Mouse (Mus musculus): Measurements from ENCODE around the gene Sertad2. TPM values are rescaled to one million over a fixed set of nuclear protein-coding genes. Genes with fewer than 3 reads are reported as not detected.

Sertad2 gene
- total RNA-seq, 2 experiments from 2014 or later, result 28.2 to 30.9 TPM

- intact Hi-C loops (cut with DNase I), result no loop called here
- no peak for DNase-seq
These were observed 99.3 kb downstream of the Sertad2 start for GRCm38 (mm10) chr11:20642321-20642720.

- no peak for DNase-seq
- intact Hi-C loops (cut with DNase I), result no loop called here
These were observed 100.1 kb downstream of the Sertad2 start for GRCm38 (mm10) chr11:20643161-20643560.

- intact Hi-C loops (cut with DNase I), result no loop called here
- no peak for DNase-seq
These were observed 101.1 kb downstream of the Sertad2 start for GRCm38 (mm10) chr11:20644166-20644565.

DNA sequence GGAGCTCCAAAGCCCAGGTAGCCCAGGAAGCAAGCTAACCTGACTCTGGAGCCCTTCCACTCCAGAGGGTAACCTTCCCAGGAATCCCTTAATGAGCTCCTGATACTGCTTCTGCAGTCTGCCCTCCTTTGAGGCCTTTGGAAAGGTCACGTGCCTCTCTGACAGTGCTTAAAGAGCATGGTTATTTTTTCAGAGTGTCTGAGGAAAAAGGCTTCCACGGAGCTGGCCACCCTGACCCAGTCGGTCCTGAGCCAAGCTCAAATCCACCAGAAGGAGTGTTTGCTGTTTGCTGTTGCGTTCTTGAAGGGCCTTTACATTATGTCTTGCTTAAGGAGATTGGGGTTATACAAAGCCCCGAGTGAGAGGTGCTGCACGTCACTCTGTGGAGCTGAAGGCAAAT lies 101.8 kb downstream of the Sertad2 start:
- intact Hi-C loops (cut with DNase I), result no loop called here
- DNase-seq, result no peak

GRCm38 (mm10) chr11:20645521-20645920 lies 102.5 kb downstream of the Sertad2 start:
- intact Hi-C loops (cut with DNase I), result no loop called here
- DNase-seq, result no peak

DNA sequence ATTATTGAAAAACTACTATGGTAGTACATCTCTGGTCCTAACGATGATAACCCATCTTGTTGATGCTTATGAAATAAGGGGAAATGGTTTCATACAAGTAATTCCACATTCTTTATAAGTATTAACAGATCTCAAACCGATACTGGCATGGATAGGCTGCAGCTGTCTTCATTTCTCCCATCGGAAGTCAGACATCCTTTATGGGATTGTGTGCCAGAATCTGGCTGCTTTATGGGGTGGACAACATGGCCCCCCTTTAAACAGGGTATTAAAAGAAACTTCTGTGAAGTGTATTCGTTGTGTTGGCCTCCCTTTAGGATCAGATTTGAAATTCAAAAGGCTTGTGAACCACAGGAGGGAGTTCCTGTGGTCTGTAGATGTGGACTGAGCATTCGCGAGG lies 103.1 kb downstream of the Sertad2 start:
- no peak for DNase-seq
- intact Hi-C loops (cut with DNase I), result no loop called here

- no peak for DNase-seq
- intact Hi-C loops (cut with DNase I), result no loop called here
These were observed 104.1 kb downstream of the Sertad2 start for GRCm38 (mm10) chr11:20646986-20647726.

DNA sequence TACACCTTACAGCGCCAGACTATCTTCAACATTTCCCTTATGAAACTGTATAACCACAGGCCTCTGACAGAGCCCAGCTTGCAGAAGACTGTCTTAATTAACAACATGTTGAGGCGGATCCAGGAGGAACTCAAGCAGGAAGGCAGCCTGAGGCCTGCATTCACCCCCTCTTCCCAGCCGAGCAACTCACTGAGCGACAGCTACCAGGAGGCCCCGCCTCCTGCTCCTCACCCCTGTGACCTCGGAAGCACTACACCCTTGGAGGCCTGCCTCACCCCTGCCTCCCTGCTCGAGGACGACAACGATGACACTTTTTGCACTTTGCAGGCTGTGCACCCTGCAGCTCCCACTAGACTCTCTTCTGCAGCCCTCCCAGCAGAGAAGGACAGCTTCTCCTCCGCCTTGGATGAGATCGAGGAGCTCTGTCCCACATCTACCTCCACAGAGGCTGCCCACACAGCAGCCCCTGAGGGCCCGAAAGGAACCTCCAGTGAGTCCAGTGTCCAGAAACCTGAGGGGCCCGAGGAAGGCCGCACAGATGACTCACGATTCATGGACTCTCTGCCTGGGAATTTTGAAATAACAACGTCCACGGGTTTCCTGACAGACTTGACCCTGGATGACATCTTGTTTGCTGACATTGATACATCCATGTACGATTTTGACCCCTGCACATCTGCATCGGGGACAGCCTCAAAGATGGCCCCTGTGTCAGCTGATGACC lies 105.0 kb downstream of the Sertad2 start:
- intact Hi-C loops (cut with DNase I), result no loop called here
- no peak for DNase-seq

GRCm38 (mm10) chr11:20649477-20649876 lies 106.4 kb downstream of the Sertad2 start:
- peak; percentile 59 for DNase-seq
- intact Hi-C loops (cut with DNase I), result no loop called here

GRCm38 (mm10) chr11:20650006-20650639 lies 107.1 kb downstream of the Sertad2 start:
- DNase-seq, result no peak
- intact Hi-C loops (cut with DNase I), result no loop called here

DNA sequence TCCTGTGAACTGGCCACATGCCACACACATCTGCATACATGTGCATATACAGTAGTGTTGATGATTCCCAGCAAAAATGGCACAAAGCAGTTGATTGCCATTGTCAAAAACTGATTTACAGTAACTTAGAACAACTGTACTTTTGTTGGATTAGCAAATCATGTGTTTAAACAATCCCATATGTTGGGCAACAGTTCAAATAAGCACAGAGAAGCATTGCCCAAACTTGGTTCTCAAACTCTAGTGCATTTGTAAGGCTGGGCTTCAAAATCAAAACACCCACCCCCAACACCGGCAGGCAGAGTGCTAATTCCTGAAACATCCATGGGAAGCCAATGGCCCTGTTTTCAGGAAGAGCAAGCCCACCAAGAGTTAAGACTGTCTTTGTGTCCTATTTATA lies 108.1 kb downstream of the Sertad2 start:
- intact Hi-C loops (cut with DNase I), result no loop called here
- no peak for DNase-seq

GRCm38 (mm10) chr11:20655795-20656710 lies 113.0 kb downstream of the Sertad2 start:
- intact Hi-C loops (cut with DNase I), result no loop called here

GRCm38 (mm10) chr11:20656711-20657057 lies 113.6 kb downstream of the Sertad2 start:
- intact Hi-C loops (cut with DNase I), result no loop called here
- DNase-seq, result peak; percentile 59

More at GRCm38 (mm10) chr11:20655795-20656710, 113.0 kb downstream of the Sertad2 start:
- DNase-seq, result peak; percentile 88

GRCm38 (mm10) chr11:20659094-20659493 lies 116.0 kb downstream of the Sertad2 start:
- intact Hi-C loops (cut with DNase I), result no loop called here

DNA sequence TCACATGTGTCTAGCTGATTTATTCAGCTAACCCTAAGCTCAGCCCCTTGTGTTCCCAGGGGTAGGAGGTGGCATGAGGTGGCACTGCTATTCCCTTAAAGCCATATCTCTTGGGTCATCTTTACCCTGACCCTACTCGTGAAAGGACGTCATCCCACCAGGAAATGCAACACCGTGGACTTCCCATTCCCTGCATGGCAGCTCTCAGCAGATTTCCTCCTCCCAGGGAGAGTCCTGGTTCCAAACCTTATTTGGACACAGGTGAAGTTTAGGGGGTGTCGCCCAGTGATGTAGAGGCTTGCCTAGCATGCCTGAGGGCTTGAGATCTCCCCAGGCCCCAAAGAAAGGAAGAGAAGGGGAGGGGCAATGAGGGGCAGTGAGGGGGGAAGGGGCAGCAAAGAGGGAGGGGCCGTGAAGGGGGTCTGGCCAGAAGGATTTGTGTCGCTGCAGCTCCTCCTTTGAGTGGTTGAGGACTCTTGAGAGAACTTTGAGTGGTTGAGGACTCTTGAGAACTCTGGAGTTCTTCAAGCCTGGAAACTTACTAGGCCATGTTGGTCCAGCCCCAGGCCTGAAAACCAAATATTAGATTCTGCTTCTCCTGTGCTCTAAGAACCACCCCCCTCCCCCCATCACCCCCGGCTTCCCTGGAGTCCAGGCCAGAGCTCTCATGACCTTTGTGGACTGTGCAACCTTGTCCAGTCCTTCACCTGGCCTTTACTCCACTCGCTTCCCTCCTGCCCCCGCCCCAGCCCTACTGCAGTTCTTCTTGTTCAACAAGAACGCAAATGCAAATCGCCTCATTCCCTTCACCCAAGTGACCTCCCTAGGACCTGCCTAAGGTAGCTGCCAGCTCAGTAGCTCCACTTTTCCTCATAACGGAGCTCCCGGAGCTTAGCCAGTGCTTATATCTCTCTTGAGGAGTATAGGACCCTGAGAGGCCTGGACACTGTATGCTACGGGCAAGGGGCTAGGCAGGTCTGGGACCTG lies 117.4 kb downstream of the Sertad2 start:
- intact Hi-C loops (cut with DNase I), result no loop called here
- no peak for DNase-seq

More at GRCm38 (mm10) chr11:20659094-20659493, 116.0 kb downstream of the Sertad2 start:
- DNase-seq, result peak; percentile 62

GRCm38 (mm10) chr11:20661652-20662051 lies 118.6 kb downstream of the Sertad2 start:
- intact Hi-C loops (cut with DNase I), result no loop called here

DNA sequence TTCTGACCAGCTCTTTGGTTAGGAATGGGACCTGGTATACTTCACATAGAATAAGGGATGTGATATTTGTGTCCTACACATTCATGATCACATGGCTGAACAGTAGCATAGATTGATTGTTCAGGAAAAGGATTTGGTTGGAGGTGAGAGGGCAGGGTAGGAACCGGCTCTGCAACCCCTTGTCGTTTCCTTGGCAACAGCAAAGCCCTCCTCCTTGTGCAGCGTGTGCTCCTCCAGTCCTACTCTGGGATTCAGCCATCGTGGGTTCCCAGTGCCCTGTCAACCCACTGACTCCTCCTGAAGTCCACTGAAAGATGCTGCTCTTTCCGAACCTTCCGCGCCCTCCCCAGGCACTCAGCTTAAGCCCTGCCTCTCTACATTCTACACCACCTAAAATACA lies 119.8 kb downstream of the Sertad2 start:
- intact Hi-C loops (cut with DNase I), result no loop called here
- DNase-seq, result no peak

More at GRCm38 (mm10) chr11:20661652-20662051, 118.6 kb downstream of the Sertad2 start:
- DNase-seq, result peak; percentile 29

DNA sequence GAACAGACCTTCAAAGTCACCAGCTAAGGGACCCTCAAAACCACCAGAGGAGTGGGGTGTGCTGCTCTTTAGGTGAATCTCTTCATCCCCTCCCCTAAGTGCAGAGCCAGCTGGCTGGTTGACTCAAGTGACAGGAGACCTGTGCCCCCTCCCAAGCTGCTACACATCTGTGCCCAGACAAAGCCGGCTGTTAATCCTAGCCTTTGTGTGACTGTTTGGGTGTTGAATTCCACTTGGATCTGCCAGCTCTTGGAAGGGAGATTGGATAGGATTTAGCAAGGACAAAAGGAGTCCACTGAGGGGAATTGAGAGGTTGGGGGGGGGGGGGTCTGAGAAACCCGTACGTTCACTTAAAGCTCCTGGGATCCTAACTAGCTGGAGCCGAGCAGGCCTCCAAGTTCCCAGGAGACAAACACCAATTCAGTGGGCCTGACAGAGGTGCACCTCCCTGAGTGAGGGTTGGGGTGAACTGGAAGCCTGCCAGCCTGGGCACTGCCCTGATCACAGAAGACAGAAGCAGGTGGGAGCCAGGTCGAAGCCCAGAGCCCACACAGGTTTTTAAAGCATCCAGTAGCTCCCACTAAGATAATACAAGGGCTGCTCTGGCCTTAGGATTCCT lies 120.6 kb downstream of the Sertad2 start:
- intact Hi-C loops (cut with DNase I), result no loop called here
- DNase-seq, result no peak

GRCm38 (mm10) chr11:20664878-20665277 lies 121.8 kb downstream of the Sertad2 start:
- no peak for DNase-seq
- intact Hi-C loops (cut with DNase I), result no loop called here
